Mouse (Mus musculus): ENCODE results near the gene Tfpi2. TPM values are rescaled to one million over a fixed set of nuclear protein-coding genes. Genes with fewer than 3 reads are reported as not detected.

The Tfpi2 gene
- total RNA-seq (2022) = not detected

- no peak for DNase-seq (ENCODE audit: low spot score in 2 of 2)
Measured at GRCm38 (mm10) chr6:3988750-3989149, at the start of gene Tfpi2. Tfpi2 (minus strand) TSS chr6:3988919.

GRCm38 (mm10) chr6:4030956-4031355, 42.2 kb upstream of the Tfpi2 start:
- no peak for DNase-seq (ENCODE audit: low spot score in 2 of 2)

GRCm38 (mm10) chr6:4026367-4026766, 37.6 kb upstream of the Tfpi2 start:
- no peak for DNase-seq (ENCODE audit: low spot score in 2 of 2)

GRCm38 (mm10) chr6:4022645-4023044, 33.9 kb upstream of the Tfpi2 start:
- DNase-seq (ENCODE audit: low spot score in 2 of 2) = no peak

- no peak for DNase-seq (ENCODE audit: low spot score in 2 of 2)
Measured at GRCm38 (mm10) chr6:4009548-4009947, 20.8 kb upstream of the Tfpi2 start.

GRCm38 (mm10) chr6:4008501-4009040, 19.9 kb upstream of the Tfpi2 start:
- no peak for DNase-seq (ENCODE audit: low spot score in 2 of 2)

- DNase-seq (ENCODE audit: low spot score in 2 of 2) = no peak
Measured at GRCm38 (mm10) chr6:4004808-4005207, 16.1 kb upstream of the Tfpi2 start.

GRCm38 (mm10) chr6:4003890-4004306, 15.2 kb upstream of the Tfpi2 start, which contains the start of gene Gng11:
Gng11 (plus strand) TSS chr6:4003904.
- peak in 1 of 2 experiments; percentile 8 for DNase-seq (ENCODE audit: low spot score in 2 of 2)

GRCm38 (mm10) chr6:4003445-4003844, 14.7 kb upstream of the Tfpi2 start:
- no peak for DNase-seq (ENCODE audit: low spot score in 2 of 2)

GRCm38 (mm10) chr6:4000716-4001115, 12.0 kb upstream of the Tfpi2 start:
- DNase-seq (ENCODE audit: low spot score in 2 of 2) = no peak

GRCm38 (mm10) chr6:3999296-3999695, 10.6 kb upstream of the Tfpi2 start:
- no peak for DNase-seq (ENCODE audit: low spot score in 2 of 2)

GRCm38 (mm10) chr6:3998089-3998488, 9.4 kb upstream of the Tfpi2 start:
- DNase-seq (ENCODE audit: low spot score in 2 of 2) = no peak

- DNase-seq (ENCODE audit: low spot score in 2 of 2) = no peak
Measured at GRCm38 (mm10) chr6:3993492-3993891, 4.8 kb upstream of the Tfpi2 start, which contains the start of gene Gngt1. Gngt1 (plus strand) TSS chr6:3993792.

GRCm38 (mm10) chr6:3982661-3983284, 5.9 kb downstream of the Tfpi2 start:
- DNase-seq (ENCODE audit: low spot score in 2 of 2) = no peak

GRCm38 (mm10) chr6:3973679-3974078, 15.0 kb downstream of the Tfpi2 start:
- DNase-seq (ENCODE audit: low spot score in 2 of 2) = no peak

GRCm38 (mm10) chr6:3967676-3968626, 20.8 kb downstream of the Tfpi2 start:
- DNase-seq (ENCODE audit: low spot score in 2 of 2) = peak in 1 of 2 experiments; percentile 3

GRCm38 (mm10) chr6:3954969-3955368, 33.8 kb downstream of the Tfpi2 start:
- DNase-seq (ENCODE audit: low spot score in 2 of 2) = no peak

GRCm38 (mm10) chr6:3936140-3936714, 52.5 kb downstream of the Tfpi2 start:
- DNase-seq (ENCODE audit: low spot score in 2 of 2) = no peak

GRCm38 (mm10) chr6:3935606-3936005, 53.1 kb downstream of the Tfpi2 start:
- DNase-seq (ENCODE audit: low spot score in 2 of 2) = no peak

- no peak for DNase-seq (ENCODE audit: low spot score in 2 of 2)
Measured at GRCm38 (mm10) chr6:3935048-3935447, 53.7 kb downstream of the Tfpi2 start.

GRCm38 (mm10) chr6:3926140-3926539, 62.6 kb downstream of the Tfpi2 start:
- no peak for DNase-seq (ENCODE audit: low spot score in 2 of 2)

- DNase-seq (ENCODE audit: low spot score in 2 of 2) = peak; percentile 9 to 47
Measured at GRCm38 (mm10) chr6:3922870-3923269, 65.8 kb downstream of the Tfpi2 start.
